Mouse (Mus musculus) myocyte (in vitro differentiated cells): Measurements from ENCODE around the gene 1700012B07Rik. TPM values are rescaled to one million over a fixed set of nuclear protein-coding genes. Genes with fewer than 3 reads are reported as not detected.
A peak's percentile ranks its signal among the peaks of the same experiment; 100 is the strongest.

Experiments used
- H3K27me3 ChIP-seq: one replicate; pipeline ENCODE4 v1.6.1; 2011; ENCODE audit not compliant: control insufficient read depth, insufficient read depth, insufficient read length
- H3K36me3 ChIP-seq: one replicate; pipeline ENCODE4 v1.6.1; 2011; ENCODE audit not compliant: control insufficient read depth, insufficient read depth
- H3K4me2 ChIP-seq: one replicate; pipeline ENCODE4 v1.6.1; 2011; ENCODE audit warnings: low read depth, control low read depth
- H3K4me3 ChIP-seq: one replicate; pipeline ENCODE4 v1.5.1; 2011; ENCODE audit warnings: mild to moderate bottlenecking, control low read depth, moderate library complexity
- H3K79me2 ChIP-seq: one replicate; pipeline ENCODE4 v1.6.1; 2011; ENCODE audit not compliant: control insufficient read depth, insufficient read depth
- H3ac ChIP-seq: one replicate; pipeline ENCODE4 v1.6.1; 2011; ENCODE audit not compliant: control insufficient read depth, insufficient read length
- CEBPB ChIP-seq: IDR thresholded peaks from 2 replicates; pipeline ENCODE4 v1.6.1; 2011; ENCODE audit warnings: mild to moderate bottlenecking, moderate library complexity; ENCODE audit not compliant: poor library complexity, insufficient read depth, severe bottlenecking
- E2F4 ChIP-seq: IDR thresholded peaks from one replicate; pipeline ENCODE4 v1.6.1; 2011; ENCODE audit warnings: mild to moderate bottlenecking, control low read depth, moderate library complexity; ENCODE audit not compliant: insufficient read depth
- MAX ChIP-seq: IDR thresholded peaks from one replicate; pipeline ENCODE4 v1.6.1; 2011; ENCODE audit warnings: low read depth, mild to moderate bottlenecking, control low read depth
- MYOD1 ChIP-seq, 3 experiments: IDR thresholded peaks; one replicate each; pipeline ENCODE4 v1.6.1; 2011; ENCODE audit warnings: control low read depth in 2 of 3, low read depth in 2 of 3, mild to moderate bottlenecking in 2 of 3, moderate library complexity in 1 of 3; ENCODE audit not compliant: insufficient read length in 2 of 3, control insufficient read depth in 1 of 3
- MYOG ChIP-seq, 3 experiments: IDR thresholded peaks; one replicate each; pipeline ENCODE4 v1.6.1; 2011; ENCODE audit warnings: control low read depth in 2 of 3, low read depth in 2 of 3, mild to moderate bottlenecking in 2 of 3; ENCODE audit not compliant: insufficient read length in 2 of 3, control insufficient read depth in 1 of 3, insufficient read depth in 1 of 3
- POLR2A ChIP-seq: IDR thresholded peaks from one replicate; pipeline ENCODE4 v1.6.1; 2011; ENCODE audit warnings: low read depth, mild to moderate bottlenecking, control low read depth, moderate library complexity; ENCODE audit not compliant: insufficient read length
- POLR2AphosphoS2 ChIP-seq: IDR thresholded peaks from one replicate; pipeline ENCODE4 v1.6.1; 2011; ENCODE audit warnings: low read depth, control low read depth; ENCODE audit not compliant: insufficient read length
- REST ChIP-seq: IDR thresholded peaks from one replicate; pipeline ENCODE4 v1.6.1; 2011; ENCODE audit warnings: mild to moderate bottlenecking, control low read depth, moderate library complexity; ENCODE audit not compliant: insufficient read depth, insufficient read length
- SRF ChIP-seq: IDR thresholded peaks from one replicate; pipeline ENCODE4 v1.6.1; 2011; ENCODE audit warnings: low read depth; ENCODE audit not compliant: control insufficient read depth, insufficient read length
- TCF12 ChIP-seq: IDR thresholded peaks from one replicate; pipeline ENCODE4 v1.6.1; 2011; ENCODE audit warnings: mild to moderate bottlenecking, control low read depth; ENCODE audit not compliant: poor library complexity, insufficient read depth, severe bottlenecking
- TCF3 ChIP-seq: IDR thresholded peaks from one replicate; pipeline ENCODE4 v1.6.1; 2011; ENCODE audit warnings: low read depth, control low read depth; ENCODE audit not compliant: insufficient read length
- USF1 ChIP-seq: IDR thresholded peaks from one replicate; pipeline ENCODE4 v1.6.1; 2011; ENCODE audit warnings: low read depth, mild to moderate bottlenecking, control low read depth, moderate library complexity
- polyA plus RNA-seq: library from polyadenylated mRNA; unstranded; fragments of >200 nt; fragmentation: generic; extraction: Trizol; gene quantifications from one replicate; pipeline ENCODE4 v1.2.1, GENCODE M21; 2012; ENCODE audit warnings: missing spikeins

1700012B07Rik gene
- polyA plus RNA-seq, result 0.19 TPM

DNA sequence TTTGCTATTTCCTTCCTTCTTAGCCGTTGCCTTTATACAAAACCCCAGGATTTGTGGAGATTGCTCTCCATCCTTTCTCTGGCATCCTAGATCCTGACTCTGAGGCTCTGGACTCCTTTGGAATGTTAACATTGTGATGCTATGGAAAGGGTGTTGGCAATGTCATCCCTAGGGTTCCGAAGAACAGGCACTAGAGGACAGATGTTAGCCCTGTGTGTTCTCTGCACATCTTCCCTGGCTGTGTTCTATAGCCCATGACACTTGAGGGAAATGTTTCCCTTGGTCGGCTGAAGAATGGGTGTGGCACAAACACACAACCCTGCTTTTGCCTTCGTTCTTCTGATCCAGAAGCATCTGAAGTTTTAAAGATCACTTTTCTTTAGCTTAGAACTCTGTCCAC, at the start of gene 1700012B07Rik:
TSS of gene 1700012B07Rik (minus strand) at position 101 of the 400 bp plus-strand sequence.
- Histone ChIP-seq H3K36me3 (no peaks in the 10 kb centered on the region), H3K27me3 (no peaks in the 10 kb centered on the region), H3K4me2 (no peak within 1 kb of the TSS), H3ac (no peak within 1 kb of the TSS), H3K4me3 (no peak within 1 kb of the TSS), H3K79me2 (no peaks in the 10 kb centered on the region)
- no peak for TF ChIP-seq MYOD1 (IDR thresholded peaks at IDR 0.05; ENCODE audit: control insufficient read depth in 1 of 3, insufficient read length in 2 of 3, low read depth in 2 of 3)
- no peak for TF ChIP-seq POLR2A
- TF ChIP-seq TCF12, result no peak
- no peak for TF ChIP-seq POLR2AphosphoS2
- no peak for TF ChIP-seq SRF
- TF ChIP-seq MAX, result no peak
- TF ChIP-seq TCF3, result no peak
- no peak for TF ChIP-seq MYOG (IDR thresholded peaks at IDR 0.05; ENCODE audit: control insufficient read depth in 1 of 3, insufficient read depth in 1 of 3, insufficient read length in 2 of 3, low read depth in 2 of 3)
- no peak for TF ChIP-seq CEBPB
- no peak for TF ChIP-seq USF1
- TF ChIP-seq E2F4, result no peak
- no peak for TF ChIP-seq REST

DNA sequence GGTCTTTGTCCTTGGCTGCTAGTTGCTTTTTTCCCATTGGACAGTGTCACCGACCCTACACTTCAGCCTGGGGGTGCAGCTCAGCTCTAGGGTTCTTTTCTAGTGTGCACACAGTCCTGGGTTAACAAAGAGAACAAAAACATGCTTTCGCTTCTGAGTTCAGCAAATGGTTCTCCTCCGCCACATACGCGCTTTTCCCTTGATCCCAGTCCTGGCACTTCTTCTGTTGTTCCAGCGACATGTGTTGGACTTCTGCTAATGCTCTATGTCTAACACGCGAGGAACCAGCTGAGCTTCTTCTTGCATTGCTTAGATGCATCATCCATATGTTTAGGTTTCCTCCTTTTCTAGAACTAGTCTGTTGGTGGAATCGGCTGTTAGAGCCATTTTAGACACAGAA, 48.9 kb upstream of the 1700012B07Rik start:
- no peaks in the 10 kb centered on the region for H3K79me2 ChIP-seq
- H3K36me3 ChIP-seq, result no peaks in the 10 kb centered on the region
- no peaks in the 10 kb centered on the region for H3K27me3 ChIP-seq
- no peak overlapping the region for H3K4me3 ChIP-seq
- H3K4me2 ChIP-seq, result no peak overlapping the region
- no peak for TF ChIP-seq POLR2AphosphoS2
- TF ChIP-seq TCF12, result no peak
- TF ChIP-seq CEBPB, result no peak
- no peak for TF ChIP-seq TCF3
- no peak for TF ChIP-seq REST
- no peak for TF ChIP-seq MYOG (IDR thresholded peaks at IDR 0.05; ENCODE audit: control insufficient read depth in 1 of 3, insufficient read depth in 1 of 3, insufficient read length in 2 of 3, low read depth in 2 of 3)
- TF ChIP-seq MYOD1 (IDR thresholded peaks at IDR 0.05; ENCODE audit: control insufficient read depth in 1 of 3, insufficient read length in 2 of 3, low read depth in 2 of 3), result no peak
- TF ChIP-seq USF1, result no peak
- no peak for TF ChIP-seq POLR2A
- no peak for TF ChIP-seq MAX
- no peak overlapping the region for H3ac ChIP-seq

GRCm38 (mm10) chr11:109875834-109876233, 48.0 kb upstream of the 1700012B07Rik start:
- no peaks in the 10 kb centered on the region for H3K36me3 ChIP-seq
- H3K4me2 ChIP-seq, result no peak overlapping the region
- H3K27me3 ChIP-seq, result no peaks in the 10 kb centered on the region
- H3ac ChIP-seq, result no peak overlapping the region
- no peaks in the 10 kb centered on the region for H3K79me2 ChIP-seq
- no peak overlapping the region for H3K4me3 ChIP-seq
- no peak for TF ChIP-seq REST
- no peak for TF ChIP-seq POLR2AphosphoS2
- no peak for TF ChIP-seq MYOD1 (IDR thresholded peaks at IDR 0.05; ENCODE audit: control insufficient read depth in 1 of 3, insufficient read length in 2 of 3, low read depth in 2 of 3)
- TF ChIP-seq MAX, result no peak
- no peak for TF ChIP-seq MYOG (IDR thresholded peaks at IDR 0.05; ENCODE audit: control insufficient read depth in 1 of 3, insufficient read depth in 1 of 3, insufficient read length in 2 of 3, low read depth in 2 of 3)
- no peak for TF ChIP-seq E2F4
- TF ChIP-seq USF1, result no peak
- no peak for TF ChIP-seq POLR2A
- no peak for TF ChIP-seq SRF
- TF ChIP-seq CEBPB, result no peak

DNA sequence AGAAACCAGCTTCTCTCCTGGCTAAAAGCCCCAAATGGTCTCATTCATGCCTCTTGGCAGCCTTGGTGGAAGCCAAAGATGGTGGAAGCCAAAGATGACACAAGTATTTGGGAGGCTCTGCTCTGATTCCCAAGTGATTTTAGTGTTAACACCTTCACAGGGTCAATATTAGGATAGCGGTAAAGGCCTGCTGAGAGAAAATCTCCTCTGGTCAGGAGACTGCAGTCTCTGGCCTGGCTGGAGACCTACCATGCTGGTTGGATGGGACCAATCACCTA, 47.6 kb upstream of the 1700012B07Rik start:
- H3ac ChIP-seq, result no peak overlapping the region
- H3K4me2 ChIP-seq, result no peak overlapping the region
- H3K36me3 ChIP-seq, result no peaks in the 10 kb centered on the region
- H3K4me3 ChIP-seq, result no peak overlapping the region
- TF ChIP-seq CEBPB, result no peak
- no peak for TF ChIP-seq MYOG (IDR thresholded peaks at IDR 0.05; ENCODE audit: control insufficient read depth in 1 of 3, insufficient read depth in 1 of 3, insufficient read length in 2 of 3, low read depth in 2 of 3)
- TF ChIP-seq SRF, result no peak
- TF ChIP-seq TCF3, result no peak
- no peak for TF ChIP-seq REST
- no peaks in the 10 kb centered on the region for H3K27me3 ChIP-seq
- no peaks in the 10 kb centered on the region for H3K79me2 ChIP-seq

- TF ChIP-seq TCF12 (no peak), POLR2A (no peak), POLR2AphosphoS2 (no peak), MAX (no peak), MYOD1 (IDR thresholded peaks at IDR 0.05; ENCODE audit: control insufficient read depth in 1 of 3, insufficient read length in 2 of 3, low read depth in 2 of 3) (peak in 1 of 3 experiments; percentile 4), CEBPB (0 out of 2 replicates have a peak, but pooled peaks have one; percentile 36), SRF (no peak), MYOG (IDR thresholded peaks at IDR 0.05; ENCODE audit: control insufficient read depth in 1 of 3, insufficient read depth in 1 of 3, insufficient read length in 2 of 3, low read depth in 2 of 3) (no peak), E2F4 (no peak), TCF3 (no peak), REST (no peak), USF1 (no peak)
- no peak overlapping the region for H3K4me2 ChIP-seq
- no peak overlapping the region for H3K4me3 ChIP-seq
- no peaks in the 10 kb centered on the region for H3K36me3 ChIP-seq
- no peaks in the 10 kb centered on the region for H3K79me2 ChIP-seq
- no peaks in the 10 kb centered on the region for H3K27me3 ChIP-seq
- H3ac ChIP-seq, result no peak overlapping the region
These were observed 47.0 kb upstream of the 1700012B07Rik start for GRCm38 (mm10) chr11:109874651-109875524.
